Mouse (Mus musculus) kidney, adult 2 months (tissue): ENCODE data around the gene Nisch. TPM values are rescaled to one million over a fixed set of nuclear protein-coding genes. Genes with fewer than 3 reads are reported as not detected.

Experiments used
- DNase-seq: peaks from one replicate; pipeline ENCODE4 v3.0.0; 2021
- H3K27ac ChIP-seq: fragments of 200-500 bp; 2 replicates; pipeline ENCODE4 v1.5.1; 2012; ENCODE audit warnings: low read depth, low read length, control low read depth, inconsistent platforms; ENCODE audit not compliant: insufficient read depth
- H3K27me3 ChIP-seq: fragments of 200-500 bp; replicated peaks from 2 replicates; pipeline ENCODE4 v1.6.1; 2012; ENCODE audit warnings: mild to moderate bottlenecking, moderate library complexity, low read length, inconsistent platforms; ENCODE audit not compliant: control insufficient read depth, insufficient read depth
- H3K36me3 ChIP-seq: fragments of 200-500 bp; 2 replicates; pipeline ENCODE4 v1.6.1; 2012; ENCODE audit warnings: mild to moderate bottlenecking, moderate library complexity, low read length, inconsistent platforms; ENCODE audit not compliant: control insufficient read depth, insufficient read depth
- H3K4me1 ChIP-seq: fragments of 200-500 bp; 2 replicates; pipeline ENCODE4 v1.6.1; 2011; ENCODE audit warnings: low read length; ENCODE audit not compliant: control insufficient read depth, insufficient read depth
- H3K4me3 ChIP-seq: fragments of 200-500 bp; 2 replicates; pipeline ENCODE4 v1.5.1; 2011; ENCODE audit warnings: mild to moderate bottlenecking, low read depth, low read length, control low read depth; ENCODE audit not compliant: insufficient read depth
- CTCF ChIP-seq: fragments of 200-500 bp; conservative IDR thresholded peaks from 2 replicates; pipeline ENCODE4 v1.5.1; 2011; ENCODE audit warnings: low read depth, mild to moderate bottlenecking, control low read depth, low read length, moderate library complexity, mixed read lengths; ENCODE audit not compliant: insufficient read depth, insufficient read length
- POLR2A ChIP-seq: fragments of 200-500 bp; IDR thresholded peaks from one replicate; pipeline ENCODE4 v1.6.1; 2011; ENCODE audit warnings: low read depth, low read length, control low read depth
- WGBS: fragments of 180-500 bp; shearing (Covaris S2); methylation state at CpG from one replicate; pipeline ENCODE4 v1.1.7; 2018; 5-methylcytosine and 5-hydroxymethylcytosine counted together
- polyA plus RNA-seq: library from polyadenylated mRNA; depleted of rRNA; stranded (reverse); fragments of >200 nt; gene quantifications from 2 replicates; pipeline ENCODE4 v1.2.3, GENCODE M21; 2012

The Nisch gene
- polyA plus RNA-seq, 1 experiment, result 244 TPM

- Histone ChIP-seq H3K27ac (peak within 1 kb of the TSS; percentile 85), H3K4me1 (peaks cover 17% of the 10 kb centered on the region), H3K4me3 (peak within 1 kb of the TSS; percentile 96; the same call in 1 of the 2 replicates), H3K27me3 (no peaks in the 10 kb centered on the region), H3K36me3 (peaks cover 4% of the 10 kb centered on the region; the same call in 1 of the 2 replicates)
- no peak for DNase-seq
- 92% methylated on average over 2 of the region's 2 CpGs for WGBS
- TF ChIP-seq CTCF (no peak), POLR2A (no peak)
Observed at GRCm38 (mm10) chr14:31208084-31208483, 8.7 kb downstream of the Nisch start, which contains the start of gene Tnnc1. Gene Tnnc1, plus strand, starts transcription at chr14:31208312.

- 73% methylated on average over 13 of the region's 13 CpGs for WGBS
- peak overlapping the region; percentile 85 for H3K27ac ChIP-seq
- no peak for DNase-seq
Observed at GRCm38 (mm10) chr14:31207070-31207830, 9.5 kb downstream of the Nisch start.

GRCm38 (mm10) chr14:31206472-31206981 is 10.2 kb downstream of the Nisch start:
- no peaks in the 10 kb centered on the region for H3K27me3 ChIP-seq
- TF ChIP-seq CTCF (no peak), POLR2A (peak; percentile 48)
- peaks cover 8% of the 10 kb centered on the region for H3K36me3 ChIP-seq
- under 1% methylated on average over 46 of the region's 48 CpGs for WGBS
- peak overlapping the region; percentile 85 for H3K27ac ChIP-seq
- DNase-seq, result peak; percentile 98
- peak overlapping the region; percentile 96 for H3K4me3 ChIP-seq
- H3K4me1 ChIP-seq, result peaks cover 17% of the 10 kb centered on the region

More at GRCm38 (mm10) chr14:31207070-31207830, 9.5 kb downstream of the Nisch start:
- Histone ChIP-seq H3K27me3 (no peaks in the 10 kb centered on the region), H3K36me3 (peaks cover 7% of the 10 kb centered on the region), H3K4me3 (peak overlapping the region; percentile 96), H3K4me1 (peaks cover 17% of the 10 kb centered on the region)
- TF ChIP-seq CTCF, result no peak
- TF ChIP-seq POLR2A, result no peak

- TF ChIP-seq POLR2A (peak; percentile 8), CTCF (no peak)
Observed at GRCm38 (mm10) chr14:31205562-31206467, 10.9 kb downstream of the Nisch start.

GRCm38 (mm10) chr14:31205244-31205561 is 11.5 kb downstream of the Nisch start:
- peaks cover 17% of the 10 kb centered on the region for H3K4me1 ChIP-seq
- TF ChIP-seq CTCF (no peak), POLR2A (no peak)
- peak overlapping the region; percentile 79 for H3K27ac ChIP-seq
- H3K27me3 ChIP-seq, result no peaks in the 10 kb centered on the region
- H3K4me3 ChIP-seq, result peak overlapping the region; percentile 96
- 6% methylated on average over 8 of the region's 8 CpGs for whole genome bisulfite sequencing
- peak; percentile 57 for DNase-seq
- H3K36me3 ChIP-seq, result peaks cover 13% of the 10 kb centered on the region

More at GRCm38 (mm10) chr14:31205562-31206467, 10.9 kb downstream of the Nisch start:
- WGBS, result under 1% methylated on average over 39 of the region's 39 CpGs
- no peaks in the 10 kb centered on the region for H3K27me3 ChIP-seq
- H3K4me3 ChIP-seq, result peak overlapping the region; percentile 96
- peaks cover 17% of the 10 kb centered on the region for H3K4me1 ChIP-seq
- H3K36me3 ChIP-seq, result peaks cover 10% of the 10 kb centered on the region
- DNase-seq, result peak; percentile 72
- peak overlapping the region; percentile 79 for H3K27ac ChIP-seq

GRCm38 (mm10) chr14:31204844-31205243 is 11.9 kb downstream of the Nisch start:
- TF ChIP-seq POLR2A, result no peak
- DNase-seq, result no peak
- peak overlapping the region; percentile 79 for H3K27ac ChIP-seq
- H3K36me3 ChIP-seq, result peaks cover 13% of the 10 kb centered on the region
- peak overlapping the region; percentile 96 for H3K4me3 ChIP-seq
- 31% methylated on average over 4 of the region's 4 CpGs for WGBS
- peaks cover 17% of the 10 kb centered on the region for H3K4me1 ChIP-seq
- no peaks in the 10 kb centered on the region for H3K27me3 ChIP-seq

- DNase-seq, result no peak
- H3K27me3 ChIP-seq, result no peaks in the 10 kb centered on the region
- H3K4me3 ChIP-seq, result no peak overlapping the region
- H3K36me3 ChIP-seq, result peaks cover 15% of the 10 kb centered on the region
- TF ChIP-seq POLR2A, result no peak
- TF ChIP-seq CTCF, result no peak
- H3K27ac ChIP-seq, result no peak overlapping the region
- WGBS, result 87% methylated on average over 3 of the region's 3 CpGs
- peaks cover 12% of the 10 kb centered on the region; the same call in 1 of the 2 replicates for H3K4me1 ChIP-seq
Observed at GRCm38 (mm10) chr14:31200038-31200437, 16.7 kb downstream of the Nisch start.
